Mouse (Mus musculus) testis, adult 10 weeks (tissue): Measurements from ENCODE around the gene Arhgef5. TPM values are rescaled to one million over a fixed set of nuclear protein-coding genes. Genes with fewer than 3 reads are reported as not detected.

Experiments used
- polyA plus RNA-seq: library from polyadenylated mRNA; stranded (reverse); fragments of 350-450 nt; fragmentation: Illumina TruSeq; extraction: RNeasy Lipid Tissue Mini Kit (QIAGEN cat#74804); gene quantifications from one replicate; pipeline ENCODE4 v1.2.3, GENCODE M21; 2014; ENCODE audit warnings: low read depth, low replicate concordance

Gene Arhgef5
- polyA plus RNA-seq, result 2.1 TPM

GRCm38 (mm10) chr6:43265363-43266041 is at the start of gene Arhgef5:
Gene Arhgef5, plus strand, starts transcription at chr6:43265582.

DNA sequence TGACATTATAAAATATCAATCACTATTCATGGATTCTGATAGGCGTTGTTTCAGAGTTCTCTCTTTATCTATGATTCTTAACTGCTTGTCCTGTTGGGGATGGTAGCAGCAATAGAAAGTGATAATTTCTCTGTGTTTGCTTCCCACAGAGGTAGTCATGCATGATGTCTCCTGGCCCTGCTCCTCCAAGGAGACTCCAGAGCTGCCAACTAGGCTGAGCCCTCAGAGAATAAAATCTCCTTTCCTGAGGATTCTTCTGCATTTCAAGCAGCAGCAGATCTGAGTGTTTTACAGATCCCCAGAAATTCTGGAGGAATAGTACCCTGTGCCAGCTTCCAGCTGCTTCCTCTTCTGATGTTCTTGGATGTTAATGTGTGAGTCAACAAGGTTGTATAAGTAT is 34.1 kb upstream of the Arhgef5 start, which contains the start of gene Olfr47:
TSS of gene Olfr47 (plus strand) at position 275 of the 400 bp plus-strand sequence.

GRCm38 (mm10) chr6:43309454-43309853 is 44.1 kb downstream of the Arhgef5 start, which contains the start of gene Nobox:
Gene Nobox, minus strand, starts transcription at chr6:43309554.

Other genes starting within 250 kb of the Arhgef5 start
- not detected for gene Olfr441, start 159.2 kb upstream of the Arhgef5 start, polyA plus RNA-seq
- gene Olfr237-ps1, start 119.0 kb upstream of the Arhgef5 start, polyA plus RNA-seq, result 0.20 TPM
- gene Olfr437, start 102.3 kb upstream of the Arhgef5 start, polyA plus RNA-seq, result not detected
- 0.14 TPM for gene Olfr13, start 93.4 kb upstream of the Arhgef5 start, polyA plus RNA-seq
- gene Olfr435, start 68.4 kb upstream of the Arhgef5 start, polyA plus RNA-seq, result not detected
- gene Olfr434, start 52.6 kb upstream of the Arhgef5 start, polyA plus RNA-seq, result not detected
- gene Olfr47, start 34.1 kb upstream of the Arhgef5 start, polyA plus RNA-seq, result not detected
- gene Nobox, start 44.0 kb downstream of the Arhgef5 start, polyA plus RNA-seq, result 0.25 TPM